In the genomic region with DNA sequence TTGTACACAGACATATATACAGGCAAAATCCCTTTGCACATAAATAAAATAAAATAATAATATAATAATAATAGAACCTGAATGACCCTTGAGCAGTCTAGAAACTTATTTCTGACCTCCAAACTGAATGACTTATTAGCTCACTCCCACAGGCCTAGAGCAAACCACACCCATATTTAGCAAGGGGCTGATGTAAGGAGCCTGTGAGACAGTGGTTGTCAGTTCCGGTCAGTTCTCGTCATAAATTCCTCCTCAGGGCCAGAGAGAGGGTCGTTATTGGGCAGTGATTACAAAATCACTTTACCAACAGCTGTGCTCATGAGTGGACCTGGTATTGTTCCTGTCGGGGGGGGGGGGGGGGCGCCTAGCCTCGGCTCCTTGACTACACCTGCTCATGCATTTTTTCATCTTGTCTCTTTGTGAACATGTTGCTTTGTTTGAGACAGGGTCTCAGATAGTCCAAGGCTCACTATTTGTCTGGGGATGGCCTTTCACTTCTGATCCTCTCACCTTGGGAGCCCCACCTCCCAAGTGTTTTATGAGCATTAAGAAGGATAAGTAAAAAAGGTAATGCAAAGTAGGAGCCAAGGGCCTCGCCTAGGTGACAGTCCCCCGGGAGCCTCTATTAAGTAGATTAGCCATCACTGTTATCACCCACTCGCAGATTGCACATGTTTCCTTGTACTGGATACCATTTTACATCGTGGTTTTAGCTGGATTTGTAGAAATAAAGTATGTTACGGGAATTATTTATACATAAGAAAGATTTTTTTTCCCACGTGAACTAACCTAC, we compare ENCODE assay signal across 16 mouse cellular contexts. TPM values are rescaled to one million over a fixed set of nuclear protein-coding genes. Genes with fewer than 3 reads are reported as not detected.
A peak's percentile ranks its signal among the peaks of the same experiment; 100 is the strongest.
DNase-seq lines count a peak whose midpoint lies in the region; ATAC-seq and TF ChIP-seq lines count a peak whose summit lies in the region.
"Had no signal": no experiment of that assay in that cellular context is flagged by ENCODE, and none has a peak within 500 bp of the region (broad histone marks: within the 10 kb centered on the region; RNA-seq: fewer than 3 reads in every experiment).

No protein-coding gene starts in this region.

- peak; percentile 34 for ATAC-seq in granulocyte monocyte progenitor cell, adult 5-6 weeks (replicated peaks; ENCODE audit: poor library complexity, severe bottlenecking)
- ATAC-seq in forebrain, embryonic 14.5 days = no peak
- ATAC-seq: forebrain, postnatal 0 days; Patski had no signal

- TF ChIP-seq CTCF in heart, adult 2 months (IDR thresholded peaks at IDR 0.05) = no peak

- WGBS in heart, adult 2 months = 42% methylated on average over 12 of the region's 12 CpGs
- 67% methylated on average over 12 of the region's 12 CpGs for WGBS in heart, embryonic 10.5 days
- WGBS in forebrain, embryonic 14.5 days = 69% methylated on average over 12 of the region's 12 CpGs

- DNase-seq in heart, adult 2 months = no peak
- no peak for DNase-seq in heart, embryonic 10.5 days (ENCODE audit: low spot score)
- peak; percentile 54 for DNase-seq in CD4-positive helper T cell, adult 2 months (ENCODE audit: low read depth, low spot score)
- no peak for DNase-seq in adrenal gland, adult 8-10 months
- no peak for DNase-seq in adrenal gland, postnatal 4 days (ENCODE audit: low spot score in 2 of 2)
- DNase-seq in forebrain, embryonic 14.5 days (ENCODE audit: low spot score) = no peak
- DNase-seq: cerebellum, postnatal 36 days; forebrain, postnatal 0 days; spleen, adult 18-20 months had no signal

- H3K36me3 ChIP-seq in heart, adult 2 months (ENCODE audit: control insufficient read depth, insufficient read depth, low read length) = peaks cover 4% of the 10 kb centered on the region; the same call in 1 of the 2 replicates
- H3K36me3 ChIP-seq in heart, embryonic 10.5 days = no peaks in the 10 kb centered on the region
- peaks cover 46% of the 10 kb centered on the region for H3K36me3 ChIP-seq in megakaryocyte, embryonic 14.5 days (replicated peaks; ENCODE audit: low read length)
- H3K36me3 ChIP-seq in forebrain, embryonic 14.5 days (ENCODE audit: control insufficient read depth, insufficient read depth, low read length) = no peaks in the 10 kb centered on the region
- H3K36me3 ChIP-seq: hindbrain, embryonic 15.5 days; limb, embryonic 15.5 days had no signal

- H3K4me1 ChIP-seq in heart, adult 2 months (ENCODE audit: control insufficient read depth, insufficient read depth, low read length) = peaks cover 10% of the 10 kb centered on the region
- peaks cover 6% of the 10 kb centered on the region; the same call in 1 of the 2 replicates for H3K4me1 ChIP-seq in heart, embryonic 10.5 days
- H3K4me1 ChIP-seq in megakaryocyte, embryonic 14.5 days = peaks cover 71% of the 10 kb centered on the region
- no peaks in the 10 kb centered on the region for H3K4me1 ChIP-seq in forebrain, embryonic 14.5 days (ENCODE audit: control insufficient read depth, insufficient read depth, low read length)

- H3K27ac ChIP-seq in heart, adult 2 months = peak overlapping the region; percentile 79
- H3K27ac ChIP-seq in heart, embryonic 10.5 days = no peak overlapping the region
- no peak overlapping the region for H3K27ac ChIP-seq in forebrain, embryonic 14.5 days (ENCODE audit: low read depth, low read length)
- H3K27ac ChIP-seq: hindbrain, embryonic 15.5 days; left cerebral cortex, adult 2 months; limb, embryonic 15.5 days had no signal

- no peak for TF ChIP-seq EP300 in heart, adult 2 months (IDR thresholded peaks at IDR 0.05; ENCODE audit: insufficient read depth, low read depth, low read length)

- intact Hi-C loops in heart, adult 2 months (cut with DNase I) = no loop called here

- no peak overlapping the region; the same call in 1 of the 2 replicates for H3K9ac ChIP-seq in heart, adult 2 months (ENCODE audit: low read depth, low read length)
- no peak overlapping the region for H3K9ac ChIP-seq in forebrain, embryonic 14.5 days (ENCODE audit: low read length)
- H3K9ac ChIP-seq: forebrain, postnatal 0 days; hindbrain, embryonic 15.5 days; limb, embryonic 15.5 days had no signal

- H3K27me3 ChIP-seq in heart, adult 2 months (ENCODE audit: control insufficient read depth, insufficient read depth, low read length) = no peaks in the 10 kb centered on the region
- H3K27me3 ChIP-seq in heart, embryonic 10.5 days (ENCODE audit: insufficient read depth, poor library complexity, severe bottlenecking) = peaks cover 10% of the 10 kb centered on the region
- H3K27me3 ChIP-seq in megakaryocyte, embryonic 14.5 days (replicated peaks) = no peaks in the 10 kb centered on the region
- peaks cover 4% of the 10 kb centered on the region; the same call in 1 of the 2 replicates for H3K27me3 ChIP-seq in forebrain, embryonic 14.5 days (replicated peaks; ENCODE audit: control insufficient read depth, insufficient read depth, low read length)
- H3K27me3 ChIP-seq: Patski had no signal

- H3K79me2 ChIP-seq in heart, adult 2 months (replicated peaks; ENCODE audit: control insufficient read depth, insufficient read depth, low read length) = no peaks in the 10 kb centered on the region

- H3K9me3 ChIP-seq in heart, embryonic 10.5 days = no peaks in the 10 kb centered on the region
- no peaks in the 10 kb centered on the region for H3K9me3 ChIP-seq in megakaryocyte, embryonic 14.5 days
- H3K9me3 ChIP-seq in forebrain, embryonic 14.5 days (replicated peaks; ENCODE audit: control insufficient read depth, low read length) = no peaks in the 10 kb centered on the region
- H3K9me3 ChIP-seq: hindbrain, embryonic 15.5 days; limb, embryonic 15.5 days had no signal

- peak overlapping the region; percentile 22 for H3K4me3 ChIP-seq in heart, adult 2 months
- H3K4me3 ChIP-seq in heart, embryonic 10.5 days = no peak overlapping the region
- H3K4me3 ChIP-seq in megakaryocyte, embryonic 14.5 days (replicated peaks) = peak overlapping the region; percentile 91
- no peak overlapping the region for H3K4me3 ChIP-seq in forebrain, embryonic 14.5 days (ENCODE audit: low read depth, low read length)
- H3K4me3 ChIP-seq: hindbrain, embryonic 15.5 days; left cerebral cortex, adult 2 months; limb, embryonic 15.5 days had no signal

- no peak overlapping the region for H3K4me2 ChIP-seq in forebrain, embryonic 14.5 days (ENCODE audit: low read length)
- H3K4me2 ChIP-seq: hindbrain, embryonic 15.5 days; limb, embryonic 15.5 days; midbrain, embryonic 11.5 days had no signal

- no peak for TF ChIP-seq POLR2A in heart, adult 2 months (IDR thresholded peaks at IDR 0.05; ENCODE audit: insufficient read depth, low read depth, low read length)

RNA-seq across cellular contexts. Expression of gene Vps26a, which starts 17.4 kb away (rescaled TPM):
- 10 to 100 TPM; 45.6 to 46.8 TPM for total RNA-seq in heart, adult 2 months (2021)
- polyA plus RNA-seq in heart, adult 2 months (2012; rRNA removed) = 21.2 and 36.0 TPM in 2 replicates
- polyA plus RNA-seq in heart, embryonic 10.5 days (2016; fragmentation: Nextera tagmentation; extraction: Ambion mirVana) = 72.3 and 79.3 TPM in 2 replicates
- 59.0 and 64.1 TPM in 2 replicates for total RNA-seq in granulocyte monocyte progenitor cell, adult 5-6 weeks (2014; fragmentation: Nextera tagmentation)
- 69.8 and 92.6 TPM in 2 replicates for total RNA-seq in granulocyte monocyte progenitor cell, adult 5-6 weeks (2017)
- 1.1 and 8.9 TPM in 2 replicates for polyA plus RNA-seq in megakaryocyte, embryonic 14.5 days (2012; ENCODE audit: insufficient read depth, low replicate concordance)
- 10 to 100 TPM; 45.2 to 60.6 (median 55.4) TPM for total RNA-seq in adrenal gland, adult 8-10 months (2022)
- 10 to 100 TPM; 45.3 to 48.7 TPM for total RNA-seq in adrenal gland, postnatal 4 days (2021)
- 77.8 and 86.1 TPM in 2 replicates for polyA plus RNA-seq in forebrain, embryonic 14.5 days (2014; fragmentation: Nextera tagmentation; extraction: Ambion mirVana)

RNA-seq across cellular contexts. Expression of gene Srgn, which starts 23.2 kb away (rescaled TPM):
- 10 to 100 TPM; 49.3 to 51.8 TPM for total RNA-seq in heart, adult 2 months (2021)
- 23.8 and 39.0 TPM in 2 replicates for polyA plus RNA-seq in heart, adult 2 months (2012; rRNA removed)
- 3.7 and 4.1 TPM in 2 replicates for polyA plus RNA-seq in heart, embryonic 10.5 days (2016; fragmentation: Nextera tagmentation; extraction: Ambion mirVana)
- total RNA-seq in granulocyte monocyte progenitor cell, adult 5-6 weeks (2014; fragmentation: Nextera tagmentation) = 2,018 and 2,531 TPM in 2 replicates
- 2,281 and 2,967 TPM in 2 replicates for total RNA-seq in granulocyte monocyte progenitor cell, adult 5-6 weeks (2017)
- polyA plus RNA-seq in megakaryocyte, embryonic 14.5 days (2012; ENCODE audit: insufficient read depth, low replicate concordance) = 95.0 and 696 TPM in 2 replicates
- total RNA-seq in adrenal gland, adult 8-10 months (2022) = 10 to 100 TPM; 49.9 to 64.0 (median 50.9) TPM
- 10 to 100 TPM; 23.9 to 38.9 TPM for total RNA-seq in adrenal gland, postnatal 4 days (2021)
- 7.5 and 10.3 TPM in 2 replicates for polyA plus RNA-seq in forebrain, embryonic 14.5 days (2014; fragmentation: Nextera tagmentation; extraction: Ambion mirVana)
- polyA plus RNA-seq: Patski had no signal

RNA-seq across cellular contexts. Expression of gene Supv3l1, which starts 54.5 kb away (rescaled TPM):
- total RNA-seq in heart, adult 2 months (2021) = 10 to 100 TPM; 36.0 to 36.7 TPM
- polyA plus RNA-seq in heart, adult 2 months (2012; rRNA removed) = 25.4 and 42.7 TPM in 2 replicates
- 32.8 and 36.0 TPM in 2 replicates for polyA plus RNA-seq in heart, embryonic 10.5 days (2016; fragmentation: Nextera tagmentation; extraction: Ambion mirVana)
- total RNA-seq in granulocyte monocyte progenitor cell, adult 5-6 weeks (2014; fragmentation: Nextera tagmentation) = 48.8 and 53.9 TPM in 2 replicates
- total RNA-seq in granulocyte monocyte progenitor cell, adult 5-6 weeks (2017) = 39.0 and 52.8 TPM in 2 replicates
- polyA plus RNA-seq in megakaryocyte, embryonic 14.5 days (2012; ENCODE audit: insufficient read depth, low replicate concordance) = 10.9 TPM in 2 replicates
- total RNA-seq in adrenal gland, adult 8-10 months (2022) = 10 to 100 TPM; 30.6 to 36.8 (median 34.8) TPM
- total RNA-seq in adrenal gland, postnatal 4 days (2021) = 10 to 100 TPM; 31.5 to 36.5 TPM
- 22.3 and 22.6 TPM in 2 replicates for polyA plus RNA-seq in forebrain, embryonic 14.5 days (2014; fragmentation: Nextera tagmentation; extraction: Ambion mirVana)

RNA-seq across cellular contexts. Expression of gene 4930507D05Rik, which starts 54.7 kb away (rescaled TPM):
- under 1 TPM; 0.18 to 0.36 TPM for total RNA-seq in heart, adult 2 months (2021)
- polyA plus RNA-seq in heart, adult 2 months (2012; rRNA removed) = 0.12 and 0.38 TPM in 2 replicates
- polyA plus RNA-seq in heart, embryonic 10.5 days (2016; fragmentation: Nextera tagmentation; extraction: Ambion mirVana) = 0.76 and 0.95 TPM in 2 replicates
- total RNA-seq in granulocyte monocyte progenitor cell, adult 5-6 weeks (2014; fragmentation: Nextera tagmentation) = 2.0 and 4.2 TPM in 2 replicates
- 0.31 and 0.34 TPM in 2 replicates for total RNA-seq in granulocyte monocyte progenitor cell, adult 5-6 weeks (2017)
- not detected in 2 replicates for polyA plus RNA-seq in megakaryocyte, embryonic 14.5 days (2012; ENCODE audit: insufficient read depth, low replicate concordance)
- under 1 TPM; 0.31 to 0.56 (median 0.36) TPM for total RNA-seq in adrenal gland, adult 8-10 months (2022)
- under 1 TPM; 0.48 to 0.78 TPM for total RNA-seq in adrenal gland, postnatal 4 days (2021)
- 1.1 and 1.4 TPM in 2 replicates for polyA plus RNA-seq in forebrain, embryonic 14.5 days (2014; fragmentation: Nextera tagmentation; extraction: Ambion mirVana)

Comparison
In these comparisons a context has a peak if more than half of its experiments do, and no peak if none do; other contexts are left out.
1. H3K4me3 ChIP-seq: peak in heart, adult 2 months (single experiment) and megakaryocyte, embryonic 14.5 days (single experiment); none in heart, embryonic 10.5 days (single experiment) and forebrain, embryonic 14.5 days (single experiment).
2. RNA of gene Srgn, which starts 23.2 kb away (total RNA-seq): 2,018 to 2,967 TPM in granulocyte monocyte progenitor cell, adult 5-6 weeks; 49.3 to 51.8 TPM in heart, adult 2 months, 49.9 to 64.0 TPM in adrenal gland, adult 8-10 months and 23.9 to 38.9 TPM in adrenal gland, postnatal 4 days; every median in the first group is over 10 times any median in the second.